Mouse (Mus musculus) kidney, embryonic 16.5 days (tissue): ENCODE data around the gene Gulp1. TPM values are rescaled to one million over a fixed set of nuclear protein-coding genes. Genes with fewer than 3 reads are reported as not detected.

Source experiments
- ATAC-seq: fragments of 200-750 bp; cut with Nextera tagmentation; 2 replicates; pipeline ENCODE4 v1.8.0; 2017; ENCODE audit warnings: moderate TSS enrichment; ENCODE audit not compliant: low FRiP score, low TSS enrichment
- H3K27ac ChIP-seq: fragments of 300-500 bp; sonication (generic); 2 replicates; pipeline ENCODE4 v1.5.1; 2014; ENCODE audit warnings: low read length
- H3K27me3 ChIP-seq: fragments of 300-500 bp; sonication (generic); 2 replicates; pipeline ENCODE4 v1.6.1; 2014; ENCODE audit warnings: low read length, control low read depth, mixed read lengths; ENCODE audit not compliant: insufficient read depth
- H3K36me3 ChIP-seq: fragments of 300-500 bp; sonication (generic); 2 replicates; pipeline ENCODE4 v1.6.1; 2014; ENCODE audit warnings: low read length, control low read depth, mixed read lengths; ENCODE audit not compliant: insufficient read depth
- H3K4me1 ChIP-seq: fragments of 300-500 bp; sonication (generic); 2 replicates; pipeline ENCODE4 v1.6.1; 2014; ENCODE audit warnings: low read length, control low read depth, mixed read lengths; ENCODE audit not compliant: insufficient read depth
- H3K4me2 ChIP-seq: fragments of 300-500 bp; sonication (generic); replicated peaks from 2 replicates; pipeline ENCODE4 v1.6.1; 2014; ENCODE audit warnings: low read depth, low read length
- H3K4me3 ChIP-seq: fragments of 300-500 bp; sonication (generic); 2 replicates; pipeline ENCODE4 v1.5.1; 2014; ENCODE audit warnings: mild to moderate bottlenecking, low read length
- H3K9ac ChIP-seq: fragments of 300-500 bp; sonication (generic); replicated peaks from 2 replicates; pipeline ENCODE4 v1.6.1; 2014; ENCODE audit warnings: low read length
- H3K9me3 ChIP-seq: fragments of 300-500 bp; sonication (generic); 2 replicates; pipeline ENCODE4 v1.6.1; 2016; ENCODE audit warnings: low read length, control low read depth
- WGBS: fragments of 180-500 bp; shearing (Covaris S2); extraction: QIAGEN DNeasy Blood & Tissue Kit; methylation state at CpG from one replicate; pipeline ENCODE4 v1.1.7; 2014; 5-methylcytosine and 5-hydroxymethylcytosine counted together
- polyA plus RNA-seq: library from polyadenylated mRNA; unstranded; fragments of >200 nt; fragmentation: Nextera tagmentation; extraction: Ambion mirVana; gene quantifications from 2 replicates; pipeline ENCODE4 v1.2.1, GENCODE M21; 2015

Gene Gulp1
- 23.8 and 24.4 TPM in 2 replicates for polyA plus RNA-seq

- Histone ChIP-seq H3K9me3 (no peaks in the 10 kb centered on the region), H3K9ac (peak within 1 kb of the TSS; percentile 85), H3K36me3 (no peaks in the 10 kb centered on the region), H3K4me2 (peak within 1 kb of the TSS; percentile 64), H3K4me1 (peaks cover 16% of the 10 kb centered on the region; the same call in 1 of the 2 replicates), H3K4me3 (peak within 1 kb of the TSS; percentile 82), H3K27ac (peak within 1 kb of the TSS; percentile 92), H3K27me3 (no peaks in the 10 kb centered on the region)
- WGBS, result under 1% methylated on average over 55 of the region's 55 CpGs
- ATAC-seq, result peak; percentile 93
Measured at GRCm38 (mm10) chr1:44551461-44552370, at the start of gene Gulp1. Gulp1 (plus strand) TSS chr1:44551511.

GRCm38 (mm10) chr1:44550261-44550660 lies 1.1 kb upstream of the Gulp1 start:
- ATAC-seq, result 0 out of 2 replicates have a peak, but pooled peaks have one; percentile 10
- H3K27me3 ChIP-seq, result no peaks in the 10 kb centered on the region
- H3K27ac ChIP-seq, result no peak overlapping the region
- no peak overlapping the region for H3K4me3 ChIP-seq
- peaks cover 16% of the 10 kb centered on the region; the same call in 1 of the 2 replicates for H3K4me1 ChIP-seq
- H3K9ac ChIP-seq, result no peak overlapping the region
- no peak overlapping the region for H3K4me2 ChIP-seq
- H3K36me3 ChIP-seq, result no peaks in the 10 kb centered on the region
- 84% methylated on average over 6 of the region's 6 CpGs for WGBS
- no peaks in the 10 kb centered on the region for H3K9me3 ChIP-seq

GRCm38 (mm10) chr1:44552371-44552841 lies 1.1 kb downstream of the Gulp1 start:
- peak; percentile 76 for ATAC-seq
- Histone ChIP-seq H3K4me3 (peak overlapping the region; percentile 82), H3K4me1 (peaks cover 16% of the 10 kb centered on the region; the same call in 1 of the 2 replicates), H3K9ac (peak overlapping the region; percentile 85), H3K4me2 (peak overlapping the region; percentile 64), H3K27ac (peak overlapping the region; percentile 92), H3K9me3 (no peaks in the 10 kb centered on the region), H3K27me3 (no peaks in the 10 kb centered on the region), H3K36me3 (no peaks in the 10 kb centered on the region)
- 9% methylated on average over 15 of the region's 15 CpGs for WGBS

GRCm38 (mm10) chr1:44553166-44553898 lies 2.0 kb downstream of the Gulp1 start:
- Histone ChIP-seq H3K9ac (0 out of 2 replicates have a peak overlapping the region, but pooled peaks have one; percentile 31), H3K9me3 (no peaks in the 10 kb centered on the region), H3K4me1 (peaks cover 16% of the 10 kb centered on the region; the same call in 1 of the 2 replicates), H3K27ac (peak overlapping the region; percentile 68), H3K36me3 (no peaks in the 10 kb centered on the region), H3K4me2 (peak overlapping the region; percentile 64), H3K4me3 (peak overlapping the region; percentile 82), H3K27me3 (no peaks in the 10 kb centered on the region)
- no peak for ATAC-seq
- WGBS, result 36% methylated on average over 6 of the region's 6 CpGs

- Histone ChIP-seq H3K9me3 (no peaks in the 10 kb centered on the region), H3K4me3 (no peak overlapping the region), H3K27me3 (no peaks in the 10 kb centered on the region), H3K36me3 (no peaks in the 10 kb centered on the region), H3K27ac (no peak overlapping the region), H3K9ac (no peak overlapping the region), H3K4me1 (no peaks in the 10 kb centered on the region), H3K4me2 (no peak overlapping the region)
- ATAC-seq, result no peak
- 51% methylated on average over 4 of the region's 4 CpGs for WGBS
Measured at GRCm38 (mm10) chr1:44567431-44567830, 16.1 kb downstream of the Gulp1 start.

- H3K9me3 ChIP-seq, result no peaks in the 10 kb centered on the region
- ATAC-seq, result no peak
- H3K4me1 ChIP-seq, result no peaks in the 10 kb centered on the region
- no peak overlapping the region for H3K4me2 ChIP-seq
- 80% methylated on average over 2 of the region's 2 CpGs for WGBS
- no peak overlapping the region for H3K9ac ChIP-seq
- H3K4me3 ChIP-seq, result no peak overlapping the region
- no peaks in the 10 kb centered on the region for H3K36me3 ChIP-seq
- H3K27ac ChIP-seq, result no peak overlapping the region
- H3K27me3 ChIP-seq, result no peaks in the 10 kb centered on the region
Measured at GRCm38 (mm10) chr1:44568296-44568695, 17.0 kb downstream of the Gulp1 start.

- no peak overlapping the region for H3K4me3 ChIP-seq
- ATAC-seq, result peak; percentile 88; the same call in 1 of the 2 replicates
- peaks cover 10% of the 10 kb centered on the region for H3K4me1 ChIP-seq
- H3K27me3 ChIP-seq, result no peaks in the 10 kb centered on the region
- no peak overlapping the region for H3K4me2 ChIP-seq
- H3K9me3 ChIP-seq, result no peaks in the 10 kb centered on the region
- 20% methylated on average over 1 of the region's 1 CpGs for WGBS
- no peak overlapping the region for H3K27ac ChIP-seq
- no peak overlapping the region for H3K9ac ChIP-seq
- no peaks in the 10 kb centered on the region for H3K36me3 ChIP-seq
Measured at GRCm38 (mm10) chr1:44576001-44576400, 24.7 kb downstream of the Gulp1 start.

- H3K27me3 ChIP-seq, result no peaks in the 10 kb centered on the region
- WGBS, result 66% methylated on average over 2 of the region's 2 CpGs
- H3K36me3 ChIP-seq, result no peaks in the 10 kb centered on the region
- peaks cover 10% of the 10 kb centered on the region for H3K4me1 ChIP-seq
- H3K9me3 ChIP-seq, result no peaks in the 10 kb centered on the region
- peak overlapping the region; percentile 76; the same call in 1 of the 2 replicates for H3K27ac ChIP-seq
- H3K4me3 ChIP-seq, result no peak overlapping the region
- H3K4me2 ChIP-seq, result no peak overlapping the region
- ATAC-seq, result no peak
- H3K9ac ChIP-seq, result no peak overlapping the region
Measured at GRCm38 (mm10) chr1:44576610-44577009, 25.3 kb downstream of the Gulp1 start.

GRCm38 (mm10) chr1:44580390-44580789 lies 29.1 kb downstream of the Gulp1 start:
- H3K9me3 ChIP-seq, result no peaks in the 10 kb centered on the region
- peak overlapping the region; percentile 65; the same call in 1 of the 2 replicates for H3K27ac ChIP-seq
- no peak overlapping the region for H3K9ac ChIP-seq
- WGBS, result 16% methylated on average over 3 of the region's 3 CpGs
- no peak overlapping the region for H3K4me2 ChIP-seq
- no peaks in the 10 kb centered on the region for H3K27me3 ChIP-seq
- peak; percentile 86 for ATAC-seq
- H3K4me3 ChIP-seq, result no peak overlapping the region
- no peaks in the 10 kb centered on the region for H3K36me3 ChIP-seq
- H3K4me1 ChIP-seq, result peaks cover 18% of the 10 kb centered on the region
